Mouse (Mus musculus): ENCODE data around the gene Rreb1. TPM values are rescaled to one million over a fixed set of nuclear protein-coding genes. Genes with fewer than 3 reads are reported as not detected.

The Rreb1 gene
- polyA plus RNA-seq, 1 experiment from 2014 or later = 2.6 TPM

- no peak for ATAC-seq
- WGBS = 97% methylated on average over 8 of the region's 8 CpGs
- Histone ChIP-seq H3K9ac (ENCODE audit: low read depth, low read length) (no peak overlapping the region), H3K4me1 (ENCODE audit: control insufficient read depth, insufficient read depth, low read length) (peaks cover 4% of the 10 kb centered on the region; the same call in 1 of the 2 replicates), H3K9me3 (replicated peaks; ENCODE audit: control insufficient read depth, low read length, poor library complexity, severe bottlenecking) (no peaks in the 10 kb centered on the region), H3K36me3 (ENCODE audit: control insufficient read depth, insufficient read depth, low read length) (no peaks in the 10 kb centered on the region), H3K4me3 (ENCODE audit: low read depth, low read length) (no peak overlapping the region), H3K4me2 (ENCODE audit: low read length) (no peak overlapping the region), H3K27ac (ENCODE audit: low read length) (no peak overlapping the region), H3K27me3 (ENCODE audit: control insufficient read depth, insufficient read depth, low read depth, low read length) (no peaks in the 10 kb centered on the region)
These were observed 20.6 kb downstream of the Rreb1 start for GRCm38 (mm10) chr13:37798811-37799210.

- Histone ChIP-seq H3K27me3 (ENCODE audit: control insufficient read depth, insufficient read depth, low read depth, low read length) (no peaks in the 10 kb centered on the region), H3K36me3 (ENCODE audit: control insufficient read depth, insufficient read depth, low read length) (no peaks in the 10 kb centered on the region), H3K4me1 (ENCODE audit: control insufficient read depth, insufficient read depth, low read length) (peaks cover 4% of the 10 kb centered on the region; the same call in 1 of the 2 replicates), H3K27ac (ENCODE audit: low read length) (no peak overlapping the region), H3K4me3 (ENCODE audit: low read depth, low read length) (no peak overlapping the region), H3K9ac (ENCODE audit: low read depth, low read length) (no peak overlapping the region), H3K4me2 (ENCODE audit: low read length) (no peak overlapping the region), H3K9me3 (replicated peaks; ENCODE audit: control insufficient read depth, low read length, poor library complexity, severe bottlenecking) (no peaks in the 10 kb centered on the region)
- ATAC-seq = no peak
- WGBS = 87% methylated on average over 9 of the region's 9 CpGs
These were observed 21.2 kb downstream of the Rreb1 start for GRCm38 (mm10) chr13:37799413-37799812.

- whole genome bisulfite sequencing = 51% methylated on average over 11 of the region's 11 CpGs
- no peak overlapping the region for H3K4me2 ChIP-seq (ENCODE audit: low read length)
- H3K4me3 ChIP-seq (ENCODE audit: low read depth, low read length) = no peak overlapping the region
- H3K4me1 ChIP-seq (ENCODE audit: control insufficient read depth, insufficient read depth, low read length) = peaks cover 4% of the 10 kb centered on the region; the same call in 1 of the 2 replicates
- H3K9me3 ChIP-seq (replicated peaks; ENCODE audit: control insufficient read depth, low read length, poor library complexity, severe bottlenecking) = no peaks in the 10 kb centered on the region
- no peaks in the 10 kb centered on the region for H3K27me3 ChIP-seq (ENCODE audit: control insufficient read depth, insufficient read depth, low read depth, low read length)
- no peak for ATAC-seq
- no peak overlapping the region for H3K9ac ChIP-seq (ENCODE audit: low read depth, low read length)
- H3K27ac ChIP-seq (ENCODE audit: low read length) = no peak overlapping the region
- no peaks in the 10 kb centered on the region for H3K36me3 ChIP-seq (ENCODE audit: control insufficient read depth, insufficient read depth, low read length)
These were observed 23.2 kb downstream of the Rreb1 start for GRCm38 (mm10) chr13:37801101-37802075.

- peaks cover 4% of the 10 kb centered on the region; the same call in 1 of the 2 replicates for H3K4me1 ChIP-seq (ENCODE audit: control insufficient read depth, insufficient read depth, low read length)
- WGBS = 6% methylated on average over 6 of the region's 6 CpGs
- ATAC-seq = peak; percentile 75
- H3K36me3 ChIP-seq (ENCODE audit: control insufficient read depth, insufficient read depth, low read length) = no peaks in the 10 kb centered on the region
- no peak overlapping the region for H3K4me2 ChIP-seq (ENCODE audit: low read length)
- no peak overlapping the region for H3K4me3 ChIP-seq (ENCODE audit: low read depth, low read length)
- no peak overlapping the region for H3K27ac ChIP-seq (ENCODE audit: low read length)
- H3K9ac ChIP-seq (ENCODE audit: low read depth, low read length) = no peak overlapping the region
- H3K9me3 ChIP-seq (replicated peaks; ENCODE audit: control insufficient read depth, low read length, poor library complexity, severe bottlenecking) = no peaks in the 10 kb centered on the region
- H3K27me3 ChIP-seq (ENCODE audit: control insufficient read depth, insufficient read depth, low read depth, low read length) = no peaks in the 10 kb centered on the region
These were observed 24.2 kb downstream of the Rreb1 start for GRCm38 (mm10) chr13:37802246-37803003.

- 89% methylated on average over 5 of the region's 5 CpGs for WGBS
- no peak overlapping the region for H3K27ac ChIP-seq (ENCODE audit: low read length)
- H3K4me1 ChIP-seq (ENCODE audit: control insufficient read depth, insufficient read depth, low read length) = peaks cover 4% of the 10 kb centered on the region; the same call in 1 of the 2 replicates
- no peak overlapping the region for H3K4me2 ChIP-seq (ENCODE audit: low read length)
- H3K9me3 ChIP-seq (replicated peaks; ENCODE audit: control insufficient read depth, low read length, poor library complexity, severe bottlenecking) = no peaks in the 10 kb centered on the region
- H3K36me3 ChIP-seq (ENCODE audit: control insufficient read depth, insufficient read depth, low read length) = no peaks in the 10 kb centered on the region
- H3K27me3 ChIP-seq (ENCODE audit: control insufficient read depth, insufficient read depth, low read depth, low read length) = no peaks in the 10 kb centered on the region
- H3K9ac ChIP-seq (ENCODE audit: low read depth, low read length) = no peak overlapping the region
- H3K4me3 ChIP-seq (ENCODE audit: low read depth, low read length) = no peak overlapping the region
- ATAC-seq = no peak
These were observed 25.0 kb downstream of the Rreb1 start for GRCm38 (mm10) chr13:37803244-37803643.

GRCm38 (mm10) chr13:37804023-37804422, 25.8 kb downstream of the Rreb1 start:
- no peak overlapping the region for H3K9ac ChIP-seq (ENCODE audit: low read depth, low read length)

GRCm38 (mm10) chr13:37815001-37815400, 36.8 kb downstream of the Rreb1 start:
- no peaks in the 10 kb centered on the region for H3K4me1 ChIP-seq (ENCODE audit: control insufficient read depth, insufficient read depth, low read length)
- no peak overlapping the region for H3K27ac ChIP-seq (ENCODE audit: low read length)
- no peak for ATAC-seq
- 68% methylated on average over 9 of the region's 9 CpGs for WGBS
- H3K4me2 ChIP-seq (ENCODE audit: low read length) = no peak overlapping the region
- no peaks in the 10 kb centered on the region for H3K36me3 ChIP-seq (ENCODE audit: control insufficient read depth, insufficient read depth, low read length)
- no peak overlapping the region for H3K9ac ChIP-seq (ENCODE audit: low read depth, low read length)
- H3K9me3 ChIP-seq (replicated peaks; ENCODE audit: control insufficient read depth, low read length, poor library complexity, severe bottlenecking) = no peaks in the 10 kb centered on the region
- H3K4me3 ChIP-seq (ENCODE audit: low read depth, low read length) = no peak overlapping the region
- H3K27me3 ChIP-seq (ENCODE audit: control insufficient read depth, insufficient read depth, low read depth, low read length) = no peaks in the 10 kb centered on the region

More at GRCm38 (mm10) chr13:37804023-37804422, 25.8 kb downstream of the Rreb1 start:
- no peak overlapping the region for H3K4me2 ChIP-seq (ENCODE audit: low read length)
- peaks cover 4% of the 10 kb centered on the region; the same call in 1 of the 2 replicates for H3K4me1 ChIP-seq (ENCODE audit: control insufficient read depth, insufficient read depth, low read length)
- H3K36me3 ChIP-seq (ENCODE audit: control insufficient read depth, insufficient read depth, low read length) = no peaks in the 10 kb centered on the region
- H3K27me3 ChIP-seq (ENCODE audit: control insufficient read depth, insufficient read depth, low read depth, low read length) = no peaks in the 10 kb centered on the region
- ATAC-seq = no peak
- H3K9me3 ChIP-seq (replicated peaks; ENCODE audit: control insufficient read depth, low read length, poor library complexity, severe bottlenecking) = no peaks in the 10 kb centered on the region
- no peak overlapping the region for H3K27ac ChIP-seq (ENCODE audit: low read length)
- 93% methylated on average over 5 of the region's 5 CpGs for WGBS
- no peak overlapping the region for H3K4me3 ChIP-seq (ENCODE audit: low read depth, low read length)

GRCm38 (mm10) chr13:37816736-37817135, 38.5 kb downstream of the Rreb1 start:
- H3K4me3 ChIP-seq (ENCODE audit: low read depth, low read length) = no peak overlapping the region
- H3K4me1 ChIP-seq (ENCODE audit: control insufficient read depth, insufficient read depth, low read length) = no peaks in the 10 kb centered on the region
- no peaks in the 10 kb centered on the region for H3K9me3 ChIP-seq (replicated peaks; ENCODE audit: control insufficient read depth, low read length, poor library complexity, severe bottlenecking)
- no peaks in the 10 kb centered on the region for H3K27me3 ChIP-seq (ENCODE audit: control insufficient read depth, insufficient read depth, low read depth, low read length)
- H3K4me2 ChIP-seq (ENCODE audit: low read length) = no peak overlapping the region
- no peaks in the 10 kb centered on the region for H3K36me3 ChIP-seq (ENCODE audit: control insufficient read depth, insufficient read depth, low read length)
- H3K27ac ChIP-seq (ENCODE audit: low read length) = no peak overlapping the region
- no peak overlapping the region for H3K9ac ChIP-seq (ENCODE audit: low read depth, low read length)
- WGBS = 81% methylated on average over 5 of the region's 5 CpGs
- ATAC-seq = no peak
